Mouse (Mus musculus) thymus, postnatal 10 days (tissue): ENCODE measurements around the gene A930033H14Rik.

ENCODE experiments used
- DNase-seq, 2 experiments: peaks; one replicate each; pipeline ENCODE4 v3.0.0; 2021; ENCODE audit warnings: low spot score in 2 of 2

A930033H14Rik gene

GRCm38 (mm10) chr10:69237185-69237584 is 24.3 kb upstream of the A930033H14Rik start:
- no peak for DNase-seq

- no peak for DNase-seq
Measured at GRCm38 (mm10) chr10:69225951-69226350, 13.1 kb upstream of the A930033H14Rik start.

GRCm38 (mm10) chr10:69225471-69225870 is 12.6 kb upstream of the A930033H14Rik start:
- no peak for DNase-seq

DNA sequence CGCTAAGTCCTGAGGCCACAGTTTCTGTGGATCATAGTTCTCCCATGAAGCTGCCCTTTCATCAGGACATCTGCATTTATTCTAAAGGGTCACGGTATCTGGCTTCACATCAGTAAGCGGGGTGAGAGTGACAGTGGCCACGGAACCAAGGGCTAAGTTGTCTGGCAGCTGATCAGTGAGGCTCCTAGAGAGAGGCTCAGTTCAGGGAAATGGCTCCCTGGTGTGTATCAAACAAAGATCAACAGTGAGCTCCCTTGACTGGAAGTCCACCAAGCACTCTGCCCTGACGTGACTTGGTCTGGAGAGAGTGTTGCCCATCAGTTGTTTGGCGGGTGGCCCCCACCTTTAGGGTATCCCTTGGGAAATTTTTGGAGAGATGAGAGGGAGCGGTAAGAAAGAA is 11.4 kb upstream of the A930033H14Rik start:
- DNase-seq = no peak

- no peak for DNase-seq
Measured at GRCm38 (mm10) chr10:69223232-69223631, 10.3 kb upstream of the A930033H14Rik start.

GRCm38 (mm10) chr10:69221955-69222354 is 9.1 kb upstream of the A930033H14Rik start:
- no peak for DNase-seq

- no peak for DNase-seq
Measured at GRCm38 (mm10) chr10:69221148-69221547, 8.2 kb upstream of the A930033H14Rik start.

- DNase-seq = no peak
Measured at GRCm38 (mm10) chr10:69220296-69220695, 7.4 kb upstream of the A930033H14Rik start.

DNA sequence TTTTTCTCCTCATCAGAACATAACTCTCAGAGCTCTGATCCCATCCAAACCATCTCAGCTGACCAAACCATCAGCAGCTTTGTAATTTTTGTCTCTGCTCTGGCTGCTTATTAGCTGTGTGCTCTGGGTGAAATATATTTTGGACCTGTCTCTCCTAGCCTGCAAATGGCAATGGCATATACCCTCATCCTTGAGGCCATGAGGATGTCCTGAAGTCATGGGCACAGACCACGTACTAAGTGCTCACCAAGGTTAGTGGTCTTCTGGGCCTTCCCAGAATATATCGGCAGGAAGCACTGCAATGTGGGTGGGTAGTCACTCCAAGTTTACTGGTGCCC is 6.4 kb upstream of the A930033H14Rik start:
- no peak for DNase-seq

DNA sequence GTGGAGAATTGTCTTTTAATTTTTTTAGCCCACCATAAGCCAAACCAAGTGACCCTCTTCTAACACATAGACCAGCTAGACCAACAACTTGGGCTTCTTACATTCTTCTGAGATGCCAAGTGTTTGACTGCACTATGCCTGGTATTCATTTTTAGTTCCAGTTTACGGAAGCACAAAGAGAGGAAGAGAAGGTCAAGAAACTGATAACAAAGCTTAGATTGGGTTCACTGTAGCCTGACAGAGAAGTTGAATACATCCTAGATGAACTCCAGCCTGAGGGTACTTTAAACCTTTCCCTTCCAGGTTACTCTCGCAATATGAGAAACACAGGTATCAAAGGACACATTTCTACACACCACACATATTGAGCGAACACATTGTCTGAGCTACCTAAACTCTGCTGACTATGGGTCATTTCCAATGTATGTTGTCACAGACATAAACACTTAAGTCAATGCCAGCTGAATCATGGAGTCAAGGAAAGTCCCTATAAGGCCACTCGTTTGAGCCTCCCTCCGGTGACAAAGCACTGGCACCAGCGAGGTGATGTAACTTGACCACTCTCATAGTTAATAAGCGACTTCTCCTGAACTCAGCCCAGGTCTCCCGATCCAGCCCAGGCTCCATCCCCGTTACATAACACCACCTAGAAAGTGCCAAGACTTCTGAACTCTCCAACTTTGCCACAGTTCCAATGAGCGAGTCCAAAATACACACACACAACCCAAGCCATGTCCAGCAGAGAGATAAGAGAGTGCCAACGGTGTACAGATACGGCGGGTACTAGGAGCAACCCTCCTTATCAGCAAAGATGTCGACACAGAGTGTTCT is 5.8 kb upstream of the A930033H14Rik start:
- DNase-seq = no peak

- no peak for DNase-seq
Measured at GRCm38 (mm10) chr10:69217127-69217690, 4.3 kb upstream of the A930033H14Rik start.

DNA sequence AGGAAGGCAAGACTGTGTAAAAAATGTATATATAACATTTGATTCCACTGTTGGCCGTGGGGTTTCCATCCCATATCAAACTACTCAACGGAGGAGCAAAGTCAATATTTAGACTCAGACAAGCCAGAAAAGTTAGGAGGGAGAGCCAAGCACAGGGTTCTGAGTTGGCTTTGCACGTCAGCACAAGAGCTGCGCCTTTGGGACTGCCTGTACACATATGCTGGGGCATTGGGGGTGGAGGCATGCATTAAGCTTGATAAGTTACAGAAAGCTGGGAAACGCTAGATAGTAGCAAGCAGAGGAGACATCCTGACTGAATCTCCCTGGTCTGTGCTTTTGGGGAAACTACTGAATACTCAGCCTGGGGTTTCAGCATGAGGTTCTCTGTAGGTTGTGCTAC is 1.1 kb upstream of the A930033H14Rik start:
- no peak for DNase-seq

DNA sequence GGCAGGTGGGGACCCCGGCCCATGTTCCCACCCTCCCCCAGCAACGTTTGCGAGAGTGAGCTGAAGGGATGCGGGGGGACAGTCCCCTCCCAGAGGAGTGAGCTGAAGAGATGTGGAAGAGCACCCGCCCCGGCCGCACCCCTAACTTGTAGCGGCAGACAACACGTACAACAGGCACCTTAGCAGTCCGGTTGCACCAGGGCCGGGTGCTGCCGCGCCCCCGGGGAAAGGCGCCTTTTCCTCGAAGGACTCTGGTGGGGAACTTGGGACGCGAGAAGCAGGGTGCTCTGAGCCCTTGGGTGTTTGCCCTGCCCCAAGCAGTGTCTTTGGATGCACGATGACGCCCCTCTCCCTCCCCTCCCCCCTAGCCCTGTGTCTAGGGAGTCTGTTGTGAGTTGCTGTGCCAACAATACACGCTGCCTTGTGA is 566 bp upstream of the A930033H14Rik start:
- DNase-seq = no peak

- no peak for DNase-seq
Measured at GRCm38 (mm10) chr10:69211976-69212375, 922 bp downstream of the A930033H14Rik start.

GRCm38 (mm10) chr10:69211560-69211959 is 1.3 kb downstream of the A930033H14Rik start:
- no peak for DNase-seq

DNA sequence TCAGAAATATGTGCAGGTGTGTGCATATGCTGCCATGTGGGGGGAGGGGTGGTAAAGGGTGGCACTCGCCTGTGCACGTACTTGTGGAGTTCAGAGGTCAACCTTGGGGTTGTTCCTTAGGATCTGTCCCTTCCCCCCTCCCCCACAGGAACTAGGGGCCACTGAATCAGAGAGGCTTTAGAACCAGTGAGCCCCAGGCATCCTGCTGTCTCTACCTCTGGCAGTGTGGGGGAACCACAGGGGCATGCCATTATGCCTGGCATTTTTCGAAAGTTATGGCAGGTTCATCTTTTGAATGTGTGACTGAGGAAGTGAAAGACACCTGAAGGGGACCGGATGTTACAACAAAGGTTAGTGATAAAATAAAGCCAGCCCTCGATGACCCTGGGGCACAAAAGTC is 2.2 kb downstream of the A930033H14Rik start:
- DNase-seq = no peak

DNA sequence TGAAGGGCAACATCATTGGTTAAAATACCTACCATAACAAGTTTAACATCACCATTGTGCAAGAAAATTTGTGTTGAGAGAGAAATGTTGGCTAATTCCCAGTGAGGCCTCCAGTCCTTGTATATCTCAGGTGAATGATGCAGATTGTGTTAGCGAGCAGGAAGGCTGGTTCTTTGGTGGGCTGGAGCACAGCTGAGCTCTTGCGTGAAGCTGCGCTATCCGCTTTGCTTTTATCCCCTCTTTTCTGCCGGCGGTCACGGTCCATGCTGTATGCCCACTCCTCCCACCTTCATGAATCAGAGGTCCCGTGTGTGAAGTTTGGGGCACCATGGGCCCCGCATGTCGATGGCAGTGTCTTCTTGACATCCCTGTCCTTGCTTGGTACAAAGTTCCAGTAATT is 2.9 kb downstream of the A930033H14Rik start:
- DNase-seq = no peak

DNA sequence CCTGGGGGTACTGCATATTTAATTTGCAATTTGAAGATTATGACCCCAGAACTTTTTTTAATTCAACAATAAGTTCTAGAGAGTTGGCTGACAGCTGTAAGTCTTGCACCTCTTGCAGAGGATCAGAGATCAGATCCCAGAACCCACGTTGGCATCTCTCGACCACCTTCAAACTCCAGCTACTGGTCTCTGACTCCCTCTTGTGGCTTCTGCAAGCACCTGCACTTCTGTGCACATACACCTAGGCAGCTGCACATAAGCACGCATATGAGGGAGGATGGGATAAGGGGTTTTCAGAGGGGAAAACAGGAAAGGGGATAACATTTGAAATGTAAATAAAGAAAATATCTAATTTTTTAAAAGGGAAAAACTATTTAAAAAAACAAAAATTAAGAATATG is 4.2 kb downstream of the A930033H14Rik start:
- no peak for DNase-seq

GRCm38 (mm10) chr10:69207981-69208630 is 4.8 kb downstream of the A930033H14Rik start:
- DNase-seq = no peak

DNA sequence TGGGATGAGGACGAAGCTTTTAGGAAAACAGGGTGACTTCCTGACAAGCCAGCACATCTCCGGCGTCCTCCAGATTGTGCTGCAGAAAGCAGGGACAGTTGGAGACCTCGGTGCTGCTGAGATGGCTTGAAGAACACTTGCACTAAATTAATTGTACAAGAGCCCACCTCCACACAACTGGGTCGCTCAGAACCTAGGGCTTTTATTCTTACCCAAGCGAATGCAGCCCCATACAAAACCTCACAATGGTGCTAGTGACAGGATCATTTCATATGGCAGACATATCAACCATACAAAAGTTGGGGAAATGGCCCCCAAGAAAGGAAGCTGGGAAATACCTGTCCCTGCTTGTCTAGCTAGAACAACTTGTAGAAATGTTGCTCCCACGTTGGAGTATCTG is 5.4 kb downstream of the A930033H14Rik start:
- no peak for DNase-seq

- DNase-seq = no peak
Measured at GRCm38 (mm10) chr10:69206081-69206480, 6.8 kb downstream of the A930033H14Rik start.

DNA sequence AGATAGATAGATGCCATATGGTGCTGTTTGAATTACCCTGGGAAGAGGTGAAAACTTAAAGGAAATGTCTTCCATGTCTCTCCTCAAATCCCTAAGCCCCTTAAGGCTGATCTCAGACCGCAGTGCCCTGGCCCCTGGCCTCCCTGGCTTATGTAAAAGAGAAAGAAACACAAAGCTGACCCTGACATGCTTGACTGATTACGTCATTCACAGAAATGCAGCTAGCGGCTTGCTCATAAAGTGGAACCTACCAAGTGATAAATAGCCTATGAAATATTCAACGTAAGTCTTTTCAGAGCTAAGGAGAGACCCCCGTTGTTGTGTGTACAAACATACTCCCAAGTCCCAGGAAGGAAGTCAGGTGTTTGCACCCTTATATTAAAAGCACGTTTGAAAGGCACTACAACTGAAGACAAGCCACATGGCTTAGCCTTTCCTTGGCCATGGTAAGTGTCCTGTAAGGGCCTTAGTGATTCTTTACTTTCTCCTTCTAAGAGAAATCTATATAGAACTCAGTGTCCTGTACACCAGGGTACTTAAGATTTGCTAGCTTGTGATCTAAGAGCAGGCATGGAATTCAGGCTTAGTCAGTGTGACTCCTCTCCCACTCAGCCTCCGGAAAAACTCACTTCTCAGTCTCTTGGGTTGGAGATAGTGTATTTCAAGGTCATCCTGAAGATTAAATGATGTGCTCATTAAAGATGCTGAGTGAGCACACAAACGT is 8.1 kb downstream of the A930033H14Rik start:
- DNase-seq = no peak
